Mouse (Mus musculus): ENCODE data around the gene Ephb1. TPM values are rescaled to one million over a fixed set of nuclear protein-coding genes. Genes with fewer than 3 reads are reported as not detected.

Ephb1 gene
- total and polyA plus RNA-seq, 3 experiments: not detected

- Histone ChIP-seq H3K9me3 (replicated peaks; ENCODE audit: insufficient read depth, low read length) (no peaks in the 10 kb centered on the region), H3K36me3 (ENCODE audit: control insufficient read depth in 1 of 2, insufficient read depth in 2 of 2, low read length in 2 of 2) (no peaks in the 10 kb centered on the region), H3K4me3 (ENCODE audit: control insufficient read depth in 1 of 2, insufficient read depth in 1 of 2, low read depth in 2 of 2, low read length in 2 of 2) (no peak overlapping the region), H3K79me2 (ENCODE audit: control insufficient read depth, insufficient read depth, low read length, poor library complexity) (no peaks in the 10 kb centered on the region), H3K4me1 (ENCODE audit: control insufficient read depth in 1 of 2, insufficient read depth in 2 of 2, low read length in 2 of 2) (no peaks in the 10 kb centered on the region), H3K27ac (ENCODE audit: control insufficient read depth, low read depth, low read length) (no peak overlapping the region), H3K9ac (ENCODE audit: control insufficient read depth, low read depth, low read length, poor library complexity, severe bottlenecking) (no peak overlapping the region), H3K27me3 (ENCODE audit: control insufficient read depth in 1 of 2, insufficient read depth in 2 of 2, low read length in 2 of 2) (no peaks in the 10 kb centered on the region)
- TF ChIP-seq MXI1 (IDR thresholded peaks at IDR 0.05; ENCODE audit: low read depth, low read length): no peak
- TF ChIP-seq UBTF (IDR thresholded peaks at IDR 0.05; ENCODE audit: borderline replicate concordance, insufficient read depth, low read depth, low read length): no peak
- no peak for TF ChIP-seq TCF12 (IDR thresholded peaks at IDR 0.05; ENCODE audit: low read depth, low read length)
- TF ChIP-seq SMC3 (IDR thresholded peaks at IDR 0.05; ENCODE audit: low read depth, low read length): no peak
- DNase-seq (ENCODE audit: low read depth, low spot score): no peak
Observed at GRCm38 (mm10) chr9:101909491-101909890, 445.0 kb downstream of the Ephb1 start.

DNA sequence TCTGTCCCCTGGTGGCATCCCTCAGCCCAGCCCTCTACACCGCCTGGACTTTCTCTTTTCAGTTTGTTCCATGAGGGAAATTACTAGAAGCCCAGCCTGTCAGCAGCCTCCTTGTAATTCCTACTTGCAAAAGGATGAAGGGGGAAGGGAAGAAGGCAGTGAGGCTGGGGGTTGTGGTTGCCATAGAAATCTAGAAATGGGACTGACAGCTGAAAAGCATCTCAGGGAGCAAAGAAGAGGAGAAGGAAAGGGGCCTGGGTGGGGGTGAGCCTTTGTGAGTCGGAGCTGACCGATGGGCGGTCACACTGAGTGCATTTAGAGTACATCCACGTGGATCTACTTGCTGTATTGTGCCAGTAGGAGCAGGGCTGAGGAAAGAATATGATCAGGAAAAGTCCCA lies 445.6 kb downstream of the Ephb1 start:
- Histone ChIP-seq H3K27me3 (ENCODE audit: control insufficient read depth in 1 of 2, insufficient read depth in 2 of 2, low read length in 2 of 2) (no peaks in the 10 kb centered on the region), H3K4me1 (ENCODE audit: control insufficient read depth in 1 of 2, insufficient read depth in 2 of 2, low read length in 2 of 2) (no peaks in the 10 kb centered on the region), H3K9me3 (replicated peaks; ENCODE audit: insufficient read depth, low read length) (no peaks in the 10 kb centered on the region), H3K4me3 (ENCODE audit: control insufficient read depth in 1 of 2, insufficient read depth in 1 of 2, low read depth in 2 of 2, low read length in 2 of 2) (no peak overlapping the region), H3K79me2 (ENCODE audit: control insufficient read depth, insufficient read depth, low read length, poor library complexity) (no peaks in the 10 kb centered on the region), H3K36me3 (ENCODE audit: control insufficient read depth in 1 of 2, insufficient read depth in 2 of 2, low read length in 2 of 2) (no peaks in the 10 kb centered on the region), H3K27ac (ENCODE audit: control insufficient read depth, low read depth, low read length) (no peak overlapping the region), H3K9ac (ENCODE audit: control insufficient read depth, low read depth, low read length, poor library complexity, severe bottlenecking) (no peak overlapping the region)
- TF ChIP-seq SMC3 (IDR thresholded peaks at IDR 0.05; ENCODE audit: low read depth, low read length) (no peak), POLR2A (IDR thresholded peaks at IDR 0.05; ENCODE audit: control insufficient read depth in 1 of 2, insufficient read depth in 1 of 2, low read depth in 1 of 2, low read length in 2 of 2, poor library complexity in 1 of 2) (no peak), ZMIZ1 (IDR thresholded peaks at IDR 0.05; ENCODE audit: low read depth, low read length) (no peak), MXI1 (IDR thresholded peaks at IDR 0.05; ENCODE audit: low read depth, low read length) (no peak), HCFC1 (IDR thresholded peaks at IDR 0.05; ENCODE audit: low read depth, low read length) (no peak), ELF1 (IDR thresholded peaks at IDR 0.05; ENCODE audit: low read depth, low read length) (no peak), RCOR1 (IDR thresholded peaks at IDR 0.05; ENCODE audit: low read depth, low read length) (no peak)
- DNase-seq (ENCODE audit: low read depth, low spot score): no peak

GRCm38 (mm10) chr9:101907747-101908255 lies 446.7 kb downstream of the Ephb1 start:
- Histone ChIP-seq H3K27ac (ENCODE audit: control insufficient read depth, low read depth, low read length) (no peak overlapping the region), H3K27me3 (ENCODE audit: control insufficient read depth in 1 of 2, insufficient read depth in 2 of 2, low read length in 2 of 2) (no peaks in the 10 kb centered on the region), H3K79me2 (ENCODE audit: control insufficient read depth, insufficient read depth, low read length, poor library complexity) (no peaks in the 10 kb centered on the region), H3K9ac (ENCODE audit: control insufficient read depth, low read depth, low read length, poor library complexity, severe bottlenecking) (no peak overlapping the region), H3K4me3 (ENCODE audit: control insufficient read depth in 1 of 2, insufficient read depth in 1 of 2, low read depth in 2 of 2, low read length in 2 of 2) (no peak overlapping the region), H3K36me3 (ENCODE audit: control insufficient read depth in 1 of 2, insufficient read depth in 2 of 2, low read length in 2 of 2) (no peaks in the 10 kb centered on the region), H3K9me3 (replicated peaks; ENCODE audit: insufficient read depth, low read length) (no peaks in the 10 kb centered on the region), H3K4me1 (ENCODE audit: control insufficient read depth in 1 of 2, insufficient read depth in 2 of 2, low read length in 2 of 2) (no peaks in the 10 kb centered on the region)
- TF ChIP-seq TCF12 (IDR thresholded peaks at IDR 0.05; ENCODE audit: low read depth, low read length) (no peak), MXI1 (IDR thresholded peaks at IDR 0.05; ENCODE audit: low read depth, low read length) (no peak), MEF2A (IDR thresholded peaks at IDR 0.05; ENCODE audit: extremely low read depth, insufficient replicate concordance, low read depth, low read length, poor library complexity, severe bottlenecking) (no peak), BHLHE40 (IDR thresholded peaks at IDR 0.05; ENCODE audit: borderline replicate concordance, low read depth, low read length) (no peak), E2F4 (IDR thresholded peaks at IDR 0.05; ENCODE audit: borderline replicate concordance, low read depth, low read length) (no peak), POLR2AphosphoS2 (IDR thresholded peaks at IDR 0.05; ENCODE audit: low read length) (no peak), GABPA (IDR thresholded peaks at IDR 0.05; ENCODE audit: low read depth, low read length) (no peak), ZC3H11A (IDR thresholded peaks at IDR 0.05; ENCODE audit: low read depth, low read length) (no peak), TAL1 (IDR thresholded peaks at IDR 0.05; ENCODE audit: low read length) (no peak), NRF1 (IDR thresholded peaks at IDR 0.05; ENCODE audit: insufficient read depth, low read depth, low read length, poor library complexity, severe bottlenecking) (no peak), NELFE (IDR thresholded peaks at IDR 0.05; ENCODE audit: low read depth, low read length) (no peak), EP300 (IDR thresholded peaks at IDR 0.05; ENCODE audit: low read depth in 1 of 2, low read length in 2 of 2) (no peak)
- no peak for DNase-seq (ENCODE audit: low read depth, low spot score)
